Mouse (Mus musculus) midbrain, embryonic 12.5 days (tissue): ENCODE data around the gene Abhd16a. TPM values are rescaled to one million over a fixed set of nuclear protein-coding genes. Genes with fewer than 3 reads are reported as not detected.

Experiments
- ATAC-seq: fragments of 200-750 bp; cut with Nextera tagmentation; 2 replicates; pipeline ENCODE4 v1.8.0; 2017; ENCODE audit warnings: low read depth, moderate TSS enrichment, moderate library complexity; ENCODE audit not compliant: low FRiP score
- H3K27ac ChIP-seq: fragments of 300-500 bp; sonication (generic); replicated peaks from 2 replicates; pipeline ENCODE4 v1.5.1; 2016; ENCODE audit warnings: mild to moderate bottlenecking
- H3K27me3 ChIP-seq: fragments of 300-500 bp; sonication (generic); 2 replicates; pipeline ENCODE4 v1.6.1; 2016; ENCODE audit warnings: mild to moderate bottlenecking
- H3K36me3 ChIP-seq: fragments of 300-500 bp; sonication (generic); 2 replicates; pipeline ENCODE4 v1.6.1; 2016
- H3K4me1 ChIP-seq: fragments of 300-500 bp; sonication (generic); 2 replicates; pipeline ENCODE4 v1.6.1; 2016
- H3K4me2 ChIP-seq: fragments of 300-500 bp; sonication (generic); replicated peaks from 2 replicates; pipeline ENCODE4 v1.6.1; 2016; ENCODE audit warnings: mild to moderate bottlenecking, moderate library complexity
- H3K4me3 ChIP-seq: fragments of 300-500 bp; sonication (generic); 2 replicates; pipeline ENCODE4 v1.5.1; 2016; ENCODE audit warnings: mild to moderate bottlenecking
- H3K9ac ChIP-seq: fragments of 300-500 bp; sonication (generic); replicated peaks from 2 replicates; pipeline ENCODE4 v1.6.1; 2016; ENCODE audit warnings: mild to moderate bottlenecking, moderate library complexity
- H3K9me3 ChIP-seq: fragments of 300-500 bp; sonication (generic); 2 replicates; pipeline ENCODE4 v1.6.1; 2016; ENCODE audit warnings: mild to moderate bottlenecking
- WGBS: fragments of 180-500 bp; shearing (Covaris S2); methylation state at CpG from one replicate; pipeline ENCODE4 v1.1.7; 2016; 5-methylcytosine and 5-hydroxymethylcytosine counted together
- polyA plus RNA-seq: library from polyadenylated mRNA; unstranded; fragments of >200 nt; fragmentation: Nextera tagmentation; extraction: Ambion mirVana; gene quantifications from 2 replicates; pipeline ENCODE4 v1.2.1, GENCODE M21; 2016

Abhd16a gene
- polyA plus RNA-seq, 1 experiment from 2014 or later: 72.3 TPM

DNA sequence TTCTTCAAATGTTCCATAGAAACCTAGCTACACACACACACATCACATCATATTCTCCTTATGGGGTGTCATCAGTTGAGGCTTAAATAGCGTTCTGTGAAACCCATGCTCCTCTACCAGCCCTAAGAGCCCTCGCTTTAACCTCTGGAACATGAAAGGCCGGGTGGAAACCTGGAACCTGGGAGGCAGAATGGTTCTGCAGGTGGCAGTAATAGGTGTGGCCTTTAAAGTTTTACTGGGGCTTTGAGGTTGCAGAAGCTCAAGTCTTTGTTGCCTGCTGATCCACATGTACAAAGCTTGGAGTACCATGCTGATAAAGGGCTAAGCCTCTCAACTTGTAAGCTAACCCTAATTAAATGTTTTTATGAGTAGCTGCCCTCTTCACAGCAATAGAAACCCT is 58.3 kb downstream of the Abhd16a start:
- H3K4me1 ChIP-seq: no peaks in the 10 kb centered on the region
- 65% methylated on average over 3 of the region's 3 CpGs for WGBS
- no peak overlapping the region for H3K4me2 ChIP-seq
- no peaks in the 10 kb centered on the region for H3K9me3 ChIP-seq
- no peak overlapping the region for H3K9ac ChIP-seq
- no peaks in the 10 kb centered on the region for H3K27me3 ChIP-seq
- ATAC-seq: 0 out of 2 replicates have a peak, but pooled peaks have one; percentile 28
- H3K27ac ChIP-seq: 0 out of 2 replicates have a peak overlapping the region, but pooled peaks have one; percentile 3
- peaks cover 97% of the 10 kb centered on the region for H3K36me3 ChIP-seq
- H3K4me3 ChIP-seq: no peak overlapping the region

DNA sequence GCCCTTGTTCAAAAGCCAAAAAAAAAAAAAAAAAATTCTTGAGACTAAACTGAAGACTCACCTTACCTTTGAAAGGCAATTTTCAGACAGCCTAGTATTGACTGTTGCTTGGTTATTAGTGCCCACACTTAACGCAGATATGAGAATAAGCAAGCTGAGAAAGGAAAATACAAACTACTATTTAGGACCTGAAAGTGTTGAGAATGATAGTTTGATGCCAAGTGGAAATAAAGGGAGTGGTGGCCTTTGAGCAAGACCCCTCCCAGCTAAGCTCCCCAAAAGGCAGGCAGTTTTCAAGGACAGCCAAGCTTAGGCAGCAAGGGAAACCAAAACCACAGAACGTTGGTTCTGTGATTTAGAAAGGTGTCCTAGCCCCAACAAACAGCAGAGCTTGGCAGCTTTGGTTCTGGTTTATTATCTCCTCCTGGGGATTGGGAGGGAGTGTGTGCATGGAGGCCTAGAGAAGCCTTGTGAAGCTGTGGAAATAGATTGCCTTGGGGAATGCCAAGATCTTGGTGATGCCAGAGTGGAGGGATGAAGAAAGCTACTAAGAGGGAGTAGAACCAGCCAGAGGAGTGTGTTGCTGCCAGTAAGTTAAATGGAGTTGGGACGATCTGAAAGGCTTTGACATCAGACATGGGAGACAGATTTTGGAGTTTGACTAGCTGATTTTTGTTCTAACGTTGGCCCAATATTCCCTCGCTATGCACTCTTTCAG is 59.0 kb downstream of the Abhd16a start:
- 0 out of 2 replicates have a peak overlapping the region, but pooled peaks have one; percentile 3 for H3K27ac ChIP-seq
- H3K4me2 ChIP-seq: no peak overlapping the region
- no peak overlapping the region for H3K9ac ChIP-seq
- H3K9me3 ChIP-seq: no peaks in the 10 kb centered on the region
- no peak overlapping the region for H3K4me3 ChIP-seq
- H3K27me3 ChIP-seq: no peaks in the 10 kb centered on the region
- 73% methylated on average over 5 of the region's 5 CpGs for WGBS
- no peak for ATAC-seq
- H3K36me3 ChIP-seq: peaks cover 97% of the 10 kb centered on the region
- H3K4me1 ChIP-seq: no peaks in the 10 kb centered on the region

DNA sequence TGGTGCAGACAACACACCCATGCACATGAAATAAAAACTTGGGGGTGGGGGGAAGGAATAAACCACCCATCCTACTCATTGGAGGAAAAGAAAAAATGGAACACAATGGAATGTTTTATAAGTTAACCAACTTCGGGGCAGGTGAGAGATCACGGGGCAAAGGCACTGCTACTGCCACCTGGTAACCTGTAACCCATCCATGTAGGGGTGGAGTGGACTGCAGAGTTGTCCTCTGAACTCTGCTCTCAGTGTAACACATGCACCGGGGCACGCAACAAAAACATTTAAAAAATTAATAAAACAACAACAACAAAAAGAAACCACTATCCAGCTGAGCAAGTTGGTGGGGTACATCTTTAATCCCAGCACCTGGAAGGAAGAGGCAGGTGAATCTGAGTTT is 63.1 kb downstream of the Abhd16a start:
- H3K9me3 ChIP-seq: no peaks in the 10 kb centered on the region
- 98% methylated on average over 4 of the region's 4 CpGs for WGBS
- H3K4me2 ChIP-seq: no peak overlapping the region
- H3K27me3 ChIP-seq: no peaks in the 10 kb centered on the region
- peaks cover 97% of the 10 kb centered on the region for H3K36me3 ChIP-seq
- ATAC-seq: no peak
- H3K9ac ChIP-seq: no peak overlapping the region
- H3K27ac ChIP-seq: no peak overlapping the region
- no peak overlapping the region for H3K4me3 ChIP-seq
- H3K4me1 ChIP-seq: no peaks in the 10 kb centered on the region

Other genes with a start within 250 kb of the Abhd16a start
- 67.4 and 71.5 TPM in 2 replicates for gene Skiv2l, start 239.1 kb upstream of the Abhd16a start, polyA plus RNA-seq
- 114 TPM in 2 replicates for gene Nelfe, start 238.9 kb upstream of the Abhd16a start, polyA plus RNA-seq
- gene Cfb, start 226.7 kb upstream of the Abhd16a start, polyA plus RNA-seq: 3.3 and 3.5 TPM in 2 replicates
- 11.4 and 15.1 TPM in 2 replicates for gene Zbtb12, start 209.8 kb upstream of the Abhd16a start, polyA plus RNA-seq
- gene Gm20547, start 207.2 kb upstream of the Abhd16a start, polyA plus RNA-seq: not detected in 2 replicates
- gene C2, start 191.0 kb upstream of the Abhd16a start, polyA plus RNA-seq: 0.86 and 2.1 TPM in 2 replicates
- 113 and 120 TPM in 2 replicates for gene Ehmt2, start 190.8 kb upstream of the Abhd16a start, polyA plus RNA-seq
- gene Slc44a4, start 174.8 kb upstream of the Abhd16a start, polyA plus RNA-seq: 0.08 and 0.13 TPM in 2 replicates
- gene Neu1, start 158.0 kb upstream of the Abhd16a start, polyA plus RNA-seq: 20.4 and 20.7 TPM in 2 replicates
- gene Hspa1b, start 130.0 kb upstream of the Abhd16a start, polyA plus RNA-seq: 0.22 TPM in 1 of 2 replicates, not detected in the other
- gene Gm20481, start 119.4 kb upstream of the Abhd16a start, polyA plus RNA-seq: not detected in 2 replicates
- 2.3 and 2.8 TPM in 2 replicates for gene Hspa1a, start 117.1 kb upstream of the Abhd16a start, polyA plus RNA-seq
- 1.1 and 1.7 TPM in 2 replicates for gene Hspa1l, start 116.6 kb upstream of the Abhd16a start, polyA plus RNA-seq
- gene Lsm2, start 107.4 kb upstream of the Abhd16a start, polyA plus RNA-seq: 188 and 202 TPM in 2 replicates
- gene Vars, start 88.3 kb upstream of the Abhd16a start, polyA plus RNA-seq: 139 and 142 TPM in 2 replicates
- 0.14 and 0.23 TPM in 2 replicates for gene Vwa7, start 72.7 kb upstream of the Abhd16a start, polyA plus RNA-seq
- 5.2 and 6.8 TPM in 2 replicates for gene Sapcd1, start 61.2 kb upstream of the Abhd16a start, polyA plus RNA-seq
- 6.9 and 7.6 TPM in 2 replicates for gene Msh5, start 42.5 kb upstream of the Abhd16a start, polyA plus RNA-seq
- gene Clic1, start 39.3 kb upstream of the Abhd16a start, polyA plus RNA-seq: 145 and 165 TPM in 2 replicates
- 595 and 615 TPM in 2 replicates for gene Ddah2, start 30.2 kb upstream of the Abhd16a start, polyA plus RNA-seq
- not detected in 2 replicates for gene Ly6g6c, start 23.9 kb upstream of the Abhd16a start, polyA plus RNA-seq
- gene Mpig6b, start 23.1 kb upstream of the Abhd16a start, polyA plus RNA-seq: 0.52 and 0.93 TPM in 2 replicates
- 0.24 TPM in 1 of 2 replicates, not detected in the other for gene Ly6g6e, start 12.4 kb upstream of the Abhd16a start, polyA plus RNA-seq
- gene Ly6g6d, start 11.2 kb upstream of the Abhd16a start, polyA plus RNA-seq: 1.1 and 1.7 TPM in 2 replicates
- 0.47 TPM in 2 replicates for gene Ly6g6f, start 3.7 kb upstream of the Abhd16a start, polyA plus RNA-seq
- not detected in 2 replicates for gene Ly6g5c, start 19.0 kb downstream of the Abhd16a start, polyA plus RNA-seq
- 1.0 and 1.5 TPM in 2 replicates for gene Ly6g5b, start 26.2 kb downstream of the Abhd16a start, polyA plus RNA-seq
- gene Gpank1, start 32.2 kb downstream of the Abhd16a start, polyA plus RNA-seq: 22.2 and 26.4 TPM in 2 replicates
- 279 TPM in 2 replicates for gene Csnk2b, start 32.8 kb downstream of the Abhd16a start, polyA plus RNA-seq
- gene D17H6S53E, start 37.1 kb downstream of the Abhd16a start, polyA plus RNA-seq: 8.0 and 9.1 TPM in 2 replicates
- 0.65 and 1.5 TPM in 2 replicates for gene Apom, start 42.8 kb downstream of the Abhd16a start, polyA plus RNA-seq
- gene Bag6, start 45.9 kb downstream of the Abhd16a start, polyA plus RNA-seq: 84.0 and 95.3 TPM in 2 replicates
- gene Prrc2a, start 75.6 kb downstream of the Abhd16a start, polyA plus RNA-seq: 236 and 239 TPM in 2 replicates
- 7.7 and 8.2 TPM in 2 replicates for gene Aif1, start 86.8 kb downstream of the Abhd16a start, polyA plus RNA-seq
- gene Lst1, start 99.2 kb downstream of the Abhd16a start, polyA plus RNA-seq: 4.7 and 9.9 TPM in 2 replicates
- gene Ltb, start 105.2 kb downstream of the Abhd16a start, polyA plus RNA-seq: 0.48 and 0.62 TPM in 2 replicates
- not detected in 2 replicates for gene Tnf, start 112.7 kb downstream of the Abhd16a start, polyA plus RNA-seq
- not detected in 2 replicates for gene Lta, start 116.1 kb downstream of the Abhd16a start, polyA plus RNA-seq
- 0.38 TPM in 1 of 2 replicates, not detected in the other for gene Gm16181, start 131.6 kb downstream of the Abhd16a start, polyA plus RNA-seq
- gene Atp6v1g2, start 144.4 kb downstream of the Abhd16a start, polyA plus RNA-seq: 18.8 and 19.6 TPM in 2 replicates
- 10.9 and 11.4 TPM in 2 replicates for gene Nfkbil1, start 146.5 kb downstream of the Abhd16a start, polyA plus RNA-seq
- 565 and 579 TPM in 2 replicates for gene Ddx39b, start 152.5 kb downstream of the Abhd16a start, polyA plus RNA-seq
- gene H2-D1, start 173.5 kb downstream of the Abhd16a start, polyA plus RNA-seq: 45.5 and 47.8 TPM in 2 replicates
- gene H2-Q1, start 231.1 kb downstream of the Abhd16a start, polyA plus RNA-seq: 0.08 and 0.17 TPM in 2 replicates